Mouse (Mus musculus): ENCODE results near the gene Trak1. TPM values are rescaled to one million over a fixed set of nuclear protein-coding genes. Genes with fewer than 3 reads are reported as not detected.
"Not testable (repeated sequence)": the region's sequence is repeated elsewhere in the genome, so short reads cannot be mapped to it uniquely, and the experiment has no call there.

The Trak1 gene
- polyA plus RNA-seq, 1 experiment from 2014 or later = 60.7 TPM

GRCm38 (mm10) chr9:121443696-121444366 lies 146.5 kb downstream of the Trak1 start:
- H3K9me3 ChIP-seq = no peaks in the 10 kb centered on the region
- H3K27ac ChIP-seq = no peak overlapping the region
- H3K4me2 ChIP-seq = no peak overlapping the region
- no peaks in the 10 kb centered on the region for H3K27me3 ChIP-seq (replicated peaks)
- peaks cover 28% of the 10 kb centered on the region for H3K36me3 ChIP-seq (replicated peaks)
- H3K4me1 ChIP-seq = no peaks in the 10 kb centered on the region
- WGBS = 58% methylated on average over 31 of the region's 31 CpGs
- H3K4me3 ChIP-seq = no peak overlapping the region
- H3K9ac ChIP-seq = no peak overlapping the region
- ATAC-seq (replicated peaks) = peak; percentile 39; the same call in 1 of the 2 replicates

GRCm38 (mm10) chr9:121444367-121444707 lies 147.0 kb downstream of the Trak1 start:
- Histone ChIP-seq H3K36me3 (replicated peaks) (peaks cover 31% of the 10 kb centered on the region), H3K4me1 (no peaks in the 10 kb centered on the region), H3K27ac (no peak overlapping the region), H3K4me3 (no peak overlapping the region), H3K9me3 (no peaks in the 10 kb centered on the region), H3K4me2 (no peak overlapping the region), H3K9ac (no peak overlapping the region), H3K27me3 (replicated peaks) (no peaks in the 10 kb centered on the region)
- no peak for ATAC-seq (replicated peaks)
- WGBS = 41% methylated on average over 3 of the region's 3 CpGs

GRCm38 (mm10) chr9:121445364-121445763 lies 148.1 kb downstream of the Trak1 start:
- 90% methylated on average over 2 of the region's 2 CpGs for WGBS
- Histone ChIP-seq H3K9ac (no peak overlapping the region), H3K4me2 (no peak overlapping the region), H3K4me3 (no peak overlapping the region), H3K27me3 (replicated peaks) (no peaks in the 10 kb centered on the region), H3K27ac (no peak overlapping the region), H3K36me3 (replicated peaks) (peaks cover 31% of the 10 kb centered on the region), H3K4me1 (no peaks in the 10 kb centered on the region), H3K9me3 (no peaks in the 10 kb centered on the region)
- no peak for ATAC-seq (replicated peaks)

GRCm38 (mm10) chr9:121446431-121446831 lies 149.1 kb downstream of the Trak1 start:
- no peak overlapping the region for H3K4me3 ChIP-seq
- H3K4me2 ChIP-seq = no peak overlapping the region
- WGBS = 91% methylated on average over 13 of the region's 13 CpGs
- no peak overlapping the region for H3K27ac ChIP-seq
- no peak for ATAC-seq (replicated peaks)
- H3K27me3 ChIP-seq (replicated peaks) = no peaks in the 10 kb centered on the region
- no peaks in the 10 kb centered on the region for H3K4me1 ChIP-seq
- H3K9me3 ChIP-seq = no peaks in the 10 kb centered on the region
- H3K36me3 ChIP-seq (replicated peaks) = peaks cover 36% of the 10 kb centered on the region
- no peak overlapping the region for H3K9ac ChIP-seq

- 0 out of 2 replicates have a peak, but pooled peaks have one; percentile 20 for ATAC-seq (replicated peaks)
- not testable (repeated sequence) for H3K9ac ChIP-seq; H3K4me1 ChIP-seq; H3K4me2 ChIP-seq; H3K27me3 ChIP-seq (replicated peaks); H3K4me3 ChIP-seq; H3K9me3 ChIP-seq
- 42% methylated on average over 9 of the region's 9 CpGs for WGBS
- H3K36me3 ChIP-seq (replicated peaks) = peaks cover 43% of the 10 kb centered on the region
- H3K27ac ChIP-seq = 0 out of 2 replicates have a peak overlapping the region, but pooled peaks have one; percentile 10
These were observed 155.1 kb downstream of the Trak1 start for GRCm38 (mm10) chr9:121452342-121452942.

- no peak for ATAC-seq (replicated peaks)
- no peak overlapping the region for H3K4me3 ChIP-seq
- no peak overlapping the region for H3K9ac ChIP-seq
- no peaks in the 10 kb centered on the region for H3K27me3 ChIP-seq (replicated peaks)
- no peak overlapping the region for H3K4me2 ChIP-seq
- H3K27ac ChIP-seq = no peak overlapping the region
- H3K9me3 ChIP-seq = no peaks in the 10 kb centered on the region
- H3K4me1 ChIP-seq = no peaks in the 10 kb centered on the region
- H3K36me3 ChIP-seq (replicated peaks) = peaks cover 33% of the 10 kb centered on the region
- WGBS = 92% methylated on average over 3 of the region's 3 CpGs
These were observed 157.6 kb downstream of the Trak1 start for GRCm38 (mm10) chr9:121454891-121455290.

GRCm38 (mm10) chr9:121456739-121457515 lies 159.6 kb downstream of the Trak1 start:
- Histone ChIP-seq H3K9ac (no peak overlapping the region), H3K27me3 (replicated peaks) (no peaks in the 10 kb centered on the region), H3K4me3 (no peak overlapping the region), H3K4me1 (no peaks in the 10 kb centered on the region), H3K9me3 (no peaks in the 10 kb centered on the region), H3K4me2 (no peak overlapping the region), H3K27ac (no peak overlapping the region), H3K36me3 (replicated peaks) (peaks cover 39% of the 10 kb centered on the region)
- no peak for ATAC-seq (replicated peaks)
- WGBS = 91% methylated on average over 13 of the region's 13 CpGs

GRCm38 (mm10) chr9:121458466-121458865 lies 161.2 kb downstream of the Trak1 start:
- 31% methylated on average over 8 of the region's 8 CpGs for WGBS
- ATAC-seq (replicated peaks) = no peak
- no peaks in the 10 kb centered on the region for H3K27me3 ChIP-seq (replicated peaks)
- no peak overlapping the region for H3K4me2 ChIP-seq
- no peak overlapping the region for H3K4me3 ChIP-seq
- H3K9ac ChIP-seq = no peak overlapping the region
- no peaks in the 10 kb centered on the region for H3K4me1 ChIP-seq
- H3K36me3 ChIP-seq (replicated peaks) = peaks cover 34% of the 10 kb centered on the region
- H3K27ac ChIP-seq = no peak overlapping the region
- H3K9me3 ChIP-seq = no peaks in the 10 kb centered on the region

- Histone ChIP-seq H3K36me3 (replicated peaks) (peaks cover 21% of the 10 kb centered on the region), H3K4me2 (no peak overlapping the region), H3K4me1 (no peaks in the 10 kb centered on the region), H3K9me3 (no peaks in the 10 kb centered on the region), H3K27me3 (replicated peaks) (no peaks in the 10 kb centered on the region), H3K27ac (no peak overlapping the region), H3K9ac (no peak overlapping the region), H3K4me3 (no peak overlapping the region)
- no peak for ATAC-seq (replicated peaks)
- 76% methylated on average over 2 of the region's 2 CpGs for WGBS
These were observed 162.6 kb downstream of the Trak1 start for GRCm38 (mm10) chr9:121459950-121460349.

- Histone ChIP-seq H3K4me1 (no peaks in the 10 kb centered on the region), H3K4me2 (no peak overlapping the region), H3K27me3 (replicated peaks) (no peaks in the 10 kb centered on the region), H3K9ac (no peak overlapping the region), H3K9me3 (no peaks in the 10 kb centered on the region), H3K27ac (no peak overlapping the region), H3K36me3 (replicated peaks) (peaks cover 21% of the 10 kb centered on the region), H3K4me3 (no peak overlapping the region)
- 90% methylated on average over 16 of the region's 16 CpGs for WGBS
- ATAC-seq (replicated peaks) = no peak
These were observed 163.2 kb downstream of the Trak1 start for GRCm38 (mm10) chr9:121460527-121460926.

- no peaks in the 10 kb centered on the region for H3K4me1 ChIP-seq
- no peak overlapping the region for H3K4me3 ChIP-seq
- WGBS = 82% methylated on average over 11 of the region's 11 CpGs
- H3K27me3 ChIP-seq (replicated peaks) = no peaks in the 10 kb centered on the region
- no peak overlapping the region for H3K27ac ChIP-seq
- no peak overlapping the region for H3K9ac ChIP-seq
- H3K9me3 ChIP-seq = no peaks in the 10 kb centered on the region
- H3K36me3 ChIP-seq (replicated peaks) = peaks cover 10% of the 10 kb centered on the region; the same call in 1 of the 2 replicates
- no peak for ATAC-seq (replicated peaks)
- H3K4me2 ChIP-seq = no peak overlapping the region
These were observed 170.2 kb downstream of the Trak1 start for GRCm38 (mm10) chr9:121467460-121467859.

GRCm38 (mm10) chr9:121469711-121470110 lies 172.4 kb downstream of the Trak1 start:
- WGBS = 82% methylated on average over 6 of the region's 6 CpGs
- peaks cover 10% of the 10 kb centered on the region; the same call in 1 of the 2 replicates for H3K36me3 ChIP-seq (replicated peaks)
- no peaks in the 10 kb centered on the region for H3K27me3 ChIP-seq (replicated peaks)
- no peak overlapping the region for H3K4me2 ChIP-seq
- no peak overlapping the region for H3K4me3 ChIP-seq
- no peak for ATAC-seq (replicated peaks)
- H3K4me1 ChIP-seq = no peaks in the 10 kb centered on the region
- H3K27ac ChIP-seq = no peak overlapping the region
- H3K9me3 ChIP-seq = no peaks in the 10 kb centered on the region
- no peak overlapping the region for H3K9ac ChIP-seq

All from midbrain, embryonic 15.5 days (tissue).